Mouse (Mus musculus) brown adipose tissue, adult 24 weeks (tissue): ENCODE data around the gene Ydjc. TPM values are rescaled to one million over a fixed set of nuclear protein-coding genes. Genes with fewer than 3 reads are reported as not detected.
"Not testable (repeated sequence)": the region's sequence is repeated elsewhere in the genome, so short reads cannot be mapped to it uniquely, and the experiment has no call there.

Experiments used
- H3K27ac ChIP-seq: fragments of 200-500 bp; replicated peaks from 2 replicates; pipeline ENCODE4 v1.5.1; 2012; ENCODE audit warnings: low read depth, mild to moderate bottlenecking, low read length
- H3K4me1 ChIP-seq: fragments of 200-500 bp; 2 replicates; pipeline ENCODE4 v1.6.1; 2012; ENCODE audit warnings: low read length, mixed read lengths; ENCODE audit not compliant: control insufficient read depth, insufficient read depth, insufficient read length
- H3K4me3 ChIP-seq: fragments of 200-500 bp; 2 replicates; pipeline ENCODE4 v1.5.1; 2012; ENCODE audit warnings: low read depth, mild to moderate bottlenecking, low read length, moderate library complexity; ENCODE audit not compliant: insufficient read depth
- polyA plus RNA-seq: library from polyadenylated mRNA; stranded (reverse); fragments of >200 nt; gene quantifications from 2 replicates; pipeline ENCODE4 v1.2.4, GENCODE M21; 2012; ENCODE audit not compliant: missing spikeins, insufficient read depth, insufficient read length

The Ydjc gene
- polyA plus RNA-seq, 1 experiment, result not detected

- Histone ChIP-seq H3K4me1 (no peaks in the 10 kb centered on the region), H3K27ac (no peak overlapping the region), H3K4me3 (no peak overlapping the region)
Measured at GRCm38 (mm10) chr16:17137355-17137754, 7.1 kb upstream of the Ydjc start.

- peaks cover 3% of the 10 kb centered on the region; the same call in 1 of the 2 replicates for H3K4me1 ChIP-seq
- no peak within 1 kb of the TSS for H3K27ac ChIP-seq
- peak within 1 kb of the TSS; percentile 59 for H3K4me3 ChIP-seq
Measured at GRCm38 (mm10) chr16:17146772-17147235, 2.4 kb downstream of the Ydjc start, which contains the start of gene Ccdc116. Gene Ccdc116, minus strand, starts transcription at chr16:17147229.

- Histone ChIP-seq H3K4me3 (peak overlapping the region; percentile 59), H3K4me1 (peaks cover 3% of the 10 kb centered on the region; the same call in 1 of the 2 replicates), H3K27ac (no peak overlapping the region)
Measured at GRCm38 (mm10) chr16:17147391-17147929, 3.0 kb downstream of the Ydjc start.

GRCm38 (mm10) chr16:17148084-17148483 is 3.7 kb downstream of the Ydjc start:
- Histone ChIP-seq H3K27ac (no peak overlapping the region), H3K4me1 (peaks cover 3% of the 10 kb centered on the region; the same call in 1 of the 2 replicates), H3K4me3 (no peak overlapping the region)

- Histone ChIP-seq H3K27ac (no peak overlapping the region), H3K4me3 (no peak overlapping the region), H3K4me1 (peaks cover 3% of the 10 kb centered on the region; the same call in 1 of the 2 replicates)
Measured at GRCm38 (mm10) chr16:17150520-17151258, 6.3 kb downstream of the Ydjc start.

GRCm38 (mm10) chr16:17151874-17152273 is 7.5 kb downstream of the Ydjc start:
- peaks cover 3% of the 10 kb centered on the region; the same call in 1 of the 2 replicates for H3K4me1 ChIP-seq
- no peak overlapping the region for H3K4me3 ChIP-seq
- no peak overlapping the region for H3K27ac ChIP-seq

GRCm38 (mm10) chr16:17154346-17154745 is 9.9 kb downstream of the Ydjc start:
- H3K27ac ChIP-seq, result no peak overlapping the region
- H3K4me1 ChIP-seq, result no peaks in the 10 kb centered on the region

GRCm38 (mm10) chr16:17165478-17165877 is 21.1 kb downstream of the Ydjc start:
- H3K4me3 ChIP-seq, H3K4me1 ChIP-seq, H3K27ac ChIP-seq: not testable (repeated sequence)

More at GRCm38 (mm10) chr16:17154346-17154745, 9.9 kb downstream of the Ydjc start:
- H3K4me3 ChIP-seq, result no peak overlapping the region

GRCm38 (mm10) chr16:17167179-17167578 is 22.8 kb downstream of the Ydjc start:
- H3K27ac ChIP-seq, result no peak overlapping the region

GRCm38 (mm10) chr16:17168049-17168448 is 23.6 kb downstream of the Ydjc start:
- no peaks in the 10 kb centered on the region for H3K4me1 ChIP-seq
- H3K27ac ChIP-seq, result no peak overlapping the region
- H3K4me3 ChIP-seq, result no peak overlapping the region

More at GRCm38 (mm10) chr16:17167179-17167578, 22.8 kb downstream of the Ydjc start:
- no peak overlapping the region for H3K4me3 ChIP-seq
- H3K4me1 ChIP-seq, result no peaks in the 10 kb centered on the region

GRCm38 (mm10) chr16:17175765-17176164 is 31.3 kb downstream of the Ydjc start:
- Histone ChIP-seq H3K27ac (no peak overlapping the region), H3K4me1 (0 out of 2 replicates have a peak, but pooled peaks cover under 1% of the 10 kb centered on the region), H3K4me3 (no peak overlapping the region)

- Histone ChIP-seq H3K4me3 (no peak overlapping the region), H3K27ac (no peak overlapping the region), H3K4me1 (0 out of 2 replicates have a peak, but pooled peaks cover 2% of the 10 kb centered on the region)
Measured at GRCm38 (mm10) chr16:17177623-17178170, 33.3 kb downstream of the Ydjc start.

GRCm38 (mm10) chr16:17179706-17180105 is 35.3 kb downstream of the Ydjc start:
- H3K4me3 ChIP-seq, result no peak overlapping the region
- H3K4me1 ChIP-seq, result peaks cover 5% of the 10 kb centered on the region
- H3K27ac ChIP-seq, result no peak overlapping the region

GRCm38 (mm10) chr16:17181382-17181781 is 37.0 kb downstream of the Ydjc start:
- Histone ChIP-seq H3K4me1 (peaks cover 5% of the 10 kb centered on the region), H3K4me3 (no peak overlapping the region), H3K27ac (no peak overlapping the region)

GRCm38 (mm10) chr16:17182136-17182535 is 37.7 kb downstream of the Ydjc start:
- Histone ChIP-seq H3K27ac (peak overlapping the region; percentile 21; the same call in 1 of the 2 replicates), H3K4me3 (no peak overlapping the region), H3K4me1 (peaks cover 5% of the 10 kb centered on the region)
